Mouse (Mus musculus) kidney, adult 2 months (tissue): Measurements from ENCODE around the gene Efemp1.

ENCODE experiments used
- CTCF ChIP-seq: fragments of 200-500 bp; conservative IDR thresholded peaks from 2 replicates; pipeline ENCODE4 v1.5.1; 2011; ENCODE audit warnings: low read depth, mild to moderate bottlenecking, control low read depth, low read length, moderate library complexity, mixed read lengths; ENCODE audit not compliant: insufficient read depth, insufficient read length
- POLR2A ChIP-seq: fragments of 200-500 bp; IDR thresholded peaks from one replicate; pipeline ENCODE4 v1.6.1; 2011; ENCODE audit warnings: low read depth, low read length, control low read depth

DNA sequence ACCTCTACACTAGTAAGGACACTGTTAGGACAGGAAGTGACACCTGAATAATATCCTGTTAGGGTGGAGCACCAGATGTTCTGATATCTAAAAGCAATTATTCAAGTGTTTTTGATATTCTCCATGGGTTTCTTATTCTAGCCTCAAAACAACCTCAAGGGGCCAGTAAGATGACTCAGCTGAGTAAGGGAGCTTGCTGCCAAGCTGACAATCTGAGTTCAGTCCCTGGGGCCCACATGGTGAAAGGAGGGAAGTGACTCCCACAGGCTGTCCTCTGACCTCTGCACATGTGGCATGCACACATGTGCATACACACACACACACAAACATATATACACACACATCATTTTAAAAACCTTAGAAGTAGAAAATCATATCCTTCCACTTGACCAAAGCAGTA lies 3.2 kb upstream of the Efemp1 start:
- no peak for TF ChIP-seq CTCF
- no peak for TF ChIP-seq POLR2A
